Comparison of ENCODE assay signal across 15 mouse cellular contexts in genomic region chr2:4024927-4025326, GRCm38 (mm10).
"Had no signal": no experiment of that assay in that cellular context is flagged by ENCODE, and none has a peak within 500 bp of the region (broad histone marks: within the 10 kb centered on the region; RNA-seq: fewer than 3 reads in every experiment).

No protein-coding gene starts in this region.

- H3K4me1 ChIP-seq: liver, embryonic 13.5 days had no signal

- H3K4me3 ChIP-seq: layer of hippocampus, adult 2 months; left cerebral cortex, adult 2 months; liver, embryonic 13.5 days had no signal

- H3K36me3 ChIP-seq: liver, embryonic 13.5 days had no signal

- DNase-seq: kidney, postnatal 25 days; layer of hippocampus, adult 9-11 months; layer of hippocampus, postnatal 36 days; liver, embryonic 13.5 days; lung, adult 2 months; lung, postnatal 14 days; lung, postnatal 4 days; midbrain, embryonic 14.5 days; thymus, adult 18-20 months; thymus, postnatal 36 days had no signal

- H3K27me3 ChIP-seq: liver, embryonic 13.5 days had no signal

- H3K4me2 ChIP-seq: liver, embryonic 13.5 days; midbrain, embryonic 11.5 days had no signal

- H3K27ac ChIP-seq: kidney, postnatal 0 days; layer of hippocampus, adult 2 months; left cerebral cortex, adult 2 months; liver, embryonic 13.5 days; stomach, postnatal 0 days had no signal

- H3K9ac ChIP-seq: liver, embryonic 13.5 days had no signal

- H3K9me3 ChIP-seq: liver, embryonic 13.5 days had no signal
